Mouse (Mus musculus) forebrain, embryonic 10.5 days (tissue): ENCODE measurements around the gene Rundc3b. TPM values are rescaled to one million over a fixed set of nuclear protein-coding genes. Genes with fewer than 3 reads are reported as not detected.
A peak's percentile ranks its signal among the peaks of the same experiment; 100 is the strongest.

Source experiments
- DNase-seq: peaks from one replicate; pipeline ENCODE4 v3.0.0-alpha.2; 2017; ENCODE audit warnings: low spot score; ENCODE audit errors: extremely low spot score
- H3K27ac ChIP-seq: fragments of 300-500 bp; sonication (generic); 2 replicates; pipeline ENCODE4 v1.5.1; 2016; ENCODE audit warnings: mild to moderate bottlenecking
- H3K27me3 ChIP-seq: fragments of 300-500 bp; sonication (generic); 2 replicates; pipeline ENCODE4 v1.6.1; 2016; ENCODE audit warnings: mild to moderate bottlenecking; ENCODE audit not compliant: poor library complexity, severe bottlenecking
- H3K36me3 ChIP-seq: fragments of 300-500 bp; sonication (generic); replicated peaks from 2 replicates; pipeline ENCODE4 v1.6.1; 2016; ENCODE audit warnings: mild to moderate bottlenecking, moderate library complexity
- H3K4me1 ChIP-seq: fragments of 300-500 bp; sonication (generic); 2 replicates; pipeline ENCODE4 v1.6.1; 2016
- H3K4me3 ChIP-seq: fragments of 300-500 bp; sonication (generic); 2 replicates; pipeline ENCODE4 v1.5.1; 2016; ENCODE audit warnings: mild to moderate bottlenecking, moderate library complexity
- H3K9me3 ChIP-seq: fragments of 300-500 bp; sonication (generic); 2 replicates; pipeline ENCODE4 v1.6.1; 2016; ENCODE audit warnings: mild to moderate bottlenecking, moderate library complexity
- WGBS: fragments of 180-500 bp; shearing (Covaris S2); methylation state at CpG from one replicate; pipeline ENCODE4 v1.1.7; 2016; 5-methylcytosine and 5-hydroxymethylcytosine counted together
- polyA plus RNA-seq: library from polyadenylated mRNA; unstranded; fragments of >200 nt; fragmentation: Nextera tagmentation; extraction: Ambion mirVana; gene quantifications from 2 replicates; pipeline ENCODE4 v1.2.1, GENCODE M21; 2016

Rundc3b gene
- polyA plus RNA-seq: 4.7 and 5.0 TPM in 2 replicates

DNA sequence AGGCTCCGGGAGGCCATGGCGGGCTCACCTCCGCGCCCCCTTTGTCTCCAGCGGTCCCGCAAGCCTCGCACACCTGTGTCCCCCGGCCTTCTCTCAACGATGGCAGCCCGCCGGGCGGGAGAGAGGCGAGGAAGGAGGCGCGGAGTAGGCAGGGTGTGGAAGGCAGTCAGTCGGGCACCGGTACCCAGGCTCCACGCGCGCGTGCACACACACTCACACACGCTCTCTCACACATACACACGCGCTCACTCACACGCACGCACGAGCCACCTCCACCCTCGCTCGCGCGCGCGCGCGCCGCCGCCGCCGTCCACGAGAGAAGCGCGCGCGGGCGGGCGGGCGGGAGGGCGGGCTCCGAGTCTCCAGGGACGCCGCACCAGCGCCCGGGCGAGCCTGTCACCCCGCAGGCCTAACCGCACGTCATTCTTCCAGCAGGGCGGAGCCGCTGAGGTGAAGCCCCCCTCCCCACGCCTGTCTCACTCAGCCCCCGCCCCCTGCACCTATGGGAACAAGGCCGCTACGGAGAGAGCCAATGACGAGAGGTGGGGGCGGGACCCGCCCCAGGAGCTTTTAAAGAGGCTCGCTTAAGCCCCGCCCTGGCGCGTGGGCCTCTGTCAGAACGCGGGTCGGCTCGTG lies at the start of gene Rundc3b:
TSS of gene Rundc3b (minus strand) at position 357 of the 636 bp plus-strand sequence.
- peak; percentile 91 for DNase-seq
- WGBS: under 1% methylated on average over 62 of the region's 74 CpGs
- H3K27ac ChIP-seq: peak within 1 kb of the TSS; percentile 88

DNA sequence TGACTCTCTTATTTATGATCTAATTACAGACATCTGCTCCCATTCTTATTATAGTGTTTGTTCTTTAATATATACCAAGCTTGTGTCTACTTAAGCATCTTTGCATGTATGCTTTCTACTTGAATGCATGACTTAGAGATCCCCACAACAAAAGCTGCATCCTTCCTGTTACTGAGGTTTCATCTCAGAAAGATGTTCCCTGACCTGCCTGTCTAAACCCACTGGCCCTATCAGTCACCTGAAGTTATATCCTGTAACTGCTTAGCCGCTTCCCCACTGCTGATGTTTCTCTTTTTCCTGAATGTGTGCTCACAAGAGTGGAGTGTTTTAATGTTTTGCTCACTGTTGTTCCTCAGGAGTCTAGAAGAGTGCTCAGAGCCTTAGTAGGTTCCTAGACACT lies 46.9 kb upstream of the Rundc3b start:
- no peaks in the 10 kb centered on the region for H3K4me1 ChIP-seq
- no peak for DNase-seq
- H3K4me3 ChIP-seq: no peak overlapping the region
- no peaks in the 10 kb centered on the region for H3K27me3 ChIP-seq
- H3K9me3 ChIP-seq: no peaks in the 10 kb centered on the region
- no peaks in the 10 kb centered on the region for H3K36me3 ChIP-seq
- WGBS: 92% methylated on average over 1 of the region's 1 CpGs
- no peak overlapping the region for H3K27ac ChIP-seq

More for the DNA sequence above, at the start of gene Rundc3b:
- Histone ChIP-seq H3K4me1 (peaks cover 12% of the 10 kb centered on the region), H3K36me3 (no peaks in the 10 kb centered on the region), H3K9me3 (no peaks in the 10 kb centered on the region), H3K4me3 (peak within 1 kb of the TSS; percentile 93), H3K27me3 (peaks cover 7% of the 10 kb centered on the region; the same call in 1 of the 2 replicates)

DNA sequence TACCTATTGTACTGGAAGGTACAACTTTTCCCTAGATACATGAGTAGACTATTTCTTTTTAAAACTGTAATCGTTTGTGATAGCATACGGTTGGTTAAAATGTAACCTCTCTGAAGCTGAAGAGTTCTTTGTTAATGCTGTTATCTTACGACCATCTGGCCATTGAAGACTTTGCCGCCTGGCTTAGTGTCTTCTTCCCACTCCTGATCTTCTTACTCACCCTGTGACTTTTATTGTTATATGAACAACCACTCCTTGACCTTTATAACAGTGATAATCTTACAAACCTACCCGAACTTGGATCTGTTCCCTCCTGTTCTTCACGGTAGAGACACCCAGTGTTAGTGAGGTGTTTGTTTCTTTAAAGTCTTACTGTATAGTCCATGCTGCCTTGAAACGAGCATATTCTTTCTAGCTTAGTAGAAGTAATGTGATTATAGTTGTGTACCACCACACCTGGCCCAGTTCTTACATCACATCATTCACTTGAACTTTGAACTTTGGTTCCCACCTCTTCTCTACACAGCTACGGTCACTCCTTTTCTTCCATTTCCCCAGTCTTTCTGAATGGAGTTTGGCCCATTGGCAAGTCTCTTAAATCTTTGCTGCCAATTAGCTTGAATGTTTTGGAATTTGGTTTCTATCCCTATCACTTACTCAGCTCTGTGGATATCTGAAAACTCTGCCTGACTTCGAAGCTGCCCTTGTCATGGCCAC lies 45.2 kb upstream of the Rundc3b start:
- H3K27ac ChIP-seq: no peak overlapping the region
- H3K9me3 ChIP-seq: no peaks in the 10 kb centered on the region
- 89% methylated on average over 9 of the region's 9 CpGs for WGBS
- no peak overlapping the region for H3K4me3 ChIP-seq
- no peaks in the 10 kb centered on the region for H3K36me3 ChIP-seq
- H3K27me3 ChIP-seq: no peaks in the 10 kb centered on the region
- no peaks in the 10 kb centered on the region for H3K4me1 ChIP-seq
- DNase-seq: no peak

DNA sequence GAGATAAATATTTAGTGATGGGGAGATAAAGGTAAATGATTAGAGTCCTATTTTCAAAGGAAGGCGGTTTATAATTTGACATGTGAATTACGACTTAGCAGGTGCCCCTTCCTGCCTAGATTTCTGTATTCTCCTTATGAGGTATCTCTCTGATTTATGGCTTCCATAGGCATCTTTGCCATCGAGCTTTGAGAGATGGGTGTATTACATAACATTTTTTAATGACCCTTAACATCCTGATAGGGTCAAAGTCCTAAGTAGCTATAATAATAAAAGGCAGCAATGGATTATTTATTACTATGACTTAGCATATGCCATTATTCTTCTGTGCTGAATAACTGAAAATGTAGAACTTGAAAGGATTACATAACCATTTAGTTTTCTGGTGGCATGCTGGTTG lies 41.9 kb upstream of the Rundc3b start:
- WGBS: 85% methylated on average over 3 of the region's 3 CpGs
- Histone ChIP-seq H3K27ac (no peak overlapping the region), H3K27me3 (peaks cover 6% of the 10 kb centered on the region; the same call in 1 of the 2 replicates), H3K36me3 (no peaks in the 10 kb centered on the region), H3K4me3 (no peak overlapping the region), H3K4me1 (peaks cover 11% of the 10 kb centered on the region), H3K9me3 (no peaks in the 10 kb centered on the region)
- DNase-seq: no peak

DNA sequence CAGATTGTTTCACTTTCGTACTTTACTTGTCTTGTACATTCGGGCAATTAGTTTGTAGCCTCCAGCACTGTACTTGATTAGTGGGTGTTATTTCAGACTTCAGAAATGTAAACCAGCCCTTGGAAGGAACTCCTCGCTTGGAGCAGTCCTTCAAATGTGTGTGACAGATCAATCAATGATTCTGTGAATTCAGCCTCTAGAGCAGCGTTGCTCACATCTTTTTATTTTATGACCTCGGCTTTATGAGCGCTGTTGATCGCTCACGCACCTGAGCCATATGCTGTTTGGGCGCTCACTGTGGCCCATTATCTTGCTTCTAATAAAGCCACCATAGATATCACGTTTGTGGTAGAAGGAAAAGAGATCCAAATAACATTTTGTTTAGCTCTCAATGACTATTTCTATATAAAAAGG lies 38.0 kb upstream of the Rundc3b start:
- 77% methylated on average over 10 of the region's 10 CpGs for WGBS

DNA sequence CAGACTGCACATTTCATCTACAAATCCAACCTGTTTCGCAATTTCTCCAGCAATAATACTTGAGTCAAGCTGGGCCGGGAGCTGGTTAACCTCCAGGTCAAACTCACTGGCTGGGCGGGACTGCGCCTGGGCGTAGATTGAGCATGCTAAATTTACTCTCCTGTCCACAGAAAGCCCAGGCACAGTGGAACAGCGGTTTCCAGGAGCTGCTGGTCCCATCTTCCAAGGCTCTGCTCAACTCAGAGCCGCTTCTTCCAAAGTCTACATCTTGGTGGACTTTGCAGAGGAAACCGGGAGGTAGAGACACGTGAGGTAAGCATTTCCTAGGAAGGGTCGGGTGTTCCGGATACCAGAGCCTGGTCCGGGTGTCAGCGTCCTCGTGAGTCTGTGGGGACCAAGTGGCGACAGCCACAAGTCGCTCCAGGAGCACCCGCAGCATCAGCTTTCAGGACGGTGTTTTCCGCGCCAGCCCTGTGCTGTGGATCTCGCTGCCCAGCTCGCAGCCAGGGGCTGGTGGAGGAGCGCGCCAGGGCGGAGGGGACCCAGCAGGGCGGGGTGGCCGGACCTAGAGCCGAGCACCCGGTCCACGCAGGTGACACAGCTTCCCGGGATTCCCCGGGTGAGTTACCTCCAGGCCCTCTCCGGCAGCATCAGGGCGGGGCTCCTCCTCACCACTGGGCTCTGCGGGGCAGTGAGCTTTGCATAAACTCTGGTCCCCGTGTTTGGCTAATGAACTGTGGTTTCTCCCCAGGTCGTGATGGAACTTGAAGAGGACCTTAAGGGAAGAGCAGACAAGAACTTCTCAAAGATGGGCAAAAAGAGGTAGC lies 37.4 kb upstream of the Rundc3b start, which contains the start of gene Abcb1a:
TSS of gene Abcb1a (plus strand) at position 167 of the 827 bp plus-strand sequence.
- H3K4me3 ChIP-seq: peak within 1 kb of the TSS; percentile 60
- no peaks in the 10 kb centered on the region for H3K9me3 ChIP-seq
- DNase-seq: peak; percentile 33
- H3K4me1 ChIP-seq: peaks cover 11% of the 10 kb centered on the region
- WGBS: 7% methylated on average over 37 of the region's 37 CpGs
- H3K27me3 ChIP-seq: peaks cover 6% of the 10 kb centered on the region; the same call in 1 of the 2 replicates
- H3K27ac ChIP-seq: peak within 1 kb of the TSS; percentile 54
- H3K36me3 ChIP-seq: no peaks in the 10 kb centered on the region

More for the DNA sequence above, 38.0 kb upstream of the Rundc3b start:
- H3K4me3 ChIP-seq: peak overlapping the region; percentile 60
- H3K36me3 ChIP-seq: no peaks in the 10 kb centered on the region
- DNase-seq: no peak
- H3K9me3 ChIP-seq: no peaks in the 10 kb centered on the region
- H3K4me1 ChIP-seq: peaks cover 11% of the 10 kb centered on the region
- peaks cover 6% of the 10 kb centered on the region; the same call in 1 of the 2 replicates for H3K27me3 ChIP-seq
- no peak overlapping the region for H3K27ac ChIP-seq

DNA sequence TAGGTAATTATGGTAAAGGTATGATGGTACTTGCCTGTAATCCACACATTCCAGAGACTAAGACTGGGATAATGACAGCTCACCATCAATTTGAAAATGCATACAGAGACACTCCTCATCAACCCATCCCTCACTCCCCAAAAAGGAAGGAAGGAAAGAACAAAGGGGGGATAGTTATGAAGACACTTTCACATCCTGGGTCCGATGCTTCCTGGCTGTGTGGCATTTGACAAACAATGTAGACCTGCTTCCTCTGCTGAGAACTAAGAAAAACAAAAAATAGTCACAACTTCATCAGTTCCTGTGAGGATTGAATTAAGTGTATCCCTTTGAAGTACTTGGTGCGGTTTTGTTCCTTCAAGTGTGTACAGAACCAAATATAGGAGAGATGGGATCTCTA lies 29.3 kb upstream of the Rundc3b start:
- H3K9me3 ChIP-seq: no peaks in the 10 kb centered on the region
- no peak overlapping the region for H3K4me3 ChIP-seq
- H3K4me1 ChIP-seq: no peaks in the 10 kb centered on the region
- 89% methylated on average over 2 of the region's 2 CpGs for WGBS
- DNase-seq: no peak
- H3K27ac ChIP-seq: no peak overlapping the region
- no peaks in the 10 kb centered on the region for H3K27me3 ChIP-seq
- H3K36me3 ChIP-seq: no peaks in the 10 kb centered on the region

DNA sequence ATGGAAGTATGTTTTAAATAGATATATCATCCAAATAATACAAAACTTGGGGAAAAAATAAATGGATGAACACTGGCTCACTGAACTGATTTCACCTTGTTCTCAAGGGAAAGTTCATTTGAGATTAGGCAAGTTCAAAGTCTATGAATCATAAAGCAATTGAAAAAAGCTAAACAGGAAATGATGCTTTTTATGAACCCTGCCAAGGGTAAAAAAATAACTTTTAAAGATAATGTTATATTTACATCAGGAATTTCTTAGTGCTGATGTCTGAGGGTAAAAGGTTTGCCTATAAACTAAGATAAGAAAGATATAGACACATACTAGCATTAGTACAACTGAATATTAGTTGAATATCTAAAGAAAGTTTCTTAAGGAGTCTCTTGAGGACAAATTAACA lies 26.0 kb upstream of the Rundc3b start:
- DNase-seq: no peak
- no peak overlapping the region for H3K4me3 ChIP-seq
- H3K27me3 ChIP-seq: no peaks in the 10 kb centered on the region
- no peak overlapping the region for H3K27ac ChIP-seq
- no peaks in the 10 kb centered on the region for H3K36me3 ChIP-seq
- H3K9me3 ChIP-seq: no peaks in the 10 kb centered on the region
- H3K4me1 ChIP-seq: no peaks in the 10 kb centered on the region

DNA sequence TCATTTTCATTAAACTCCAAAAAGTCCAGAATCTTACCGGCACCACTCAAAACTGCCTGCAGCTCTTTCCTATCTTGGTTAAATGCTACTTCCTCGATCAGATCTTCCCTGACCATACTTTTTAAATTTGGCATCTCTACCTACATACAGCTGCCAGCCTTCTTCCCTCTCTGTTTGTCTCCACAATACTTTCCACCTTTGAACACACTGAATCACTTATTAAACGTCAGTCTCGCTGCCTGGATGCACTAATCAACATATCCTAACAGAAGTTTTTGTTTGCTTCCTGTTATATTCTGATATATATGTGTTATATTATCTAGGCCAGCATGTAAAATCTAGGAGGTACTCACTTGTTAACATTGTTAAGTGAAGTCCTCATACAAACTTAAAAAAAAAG lies 25.5 kb upstream of the Rundc3b start:
- WGBS: 88% methylated on average over 4 of the region's 4 CpGs
- no peaks in the 10 kb centered on the region for H3K36me3 ChIP-seq
- H3K27me3 ChIP-seq: no peaks in the 10 kb centered on the region
- H3K4me3 ChIP-seq: no peak overlapping the region
- H3K27ac ChIP-seq: no peak overlapping the region
- DNase-seq: no peak
- H3K4me1 ChIP-seq: no peaks in the 10 kb centered on the region
- H3K9me3 ChIP-seq: no peaks in the 10 kb centered on the region

DNA sequence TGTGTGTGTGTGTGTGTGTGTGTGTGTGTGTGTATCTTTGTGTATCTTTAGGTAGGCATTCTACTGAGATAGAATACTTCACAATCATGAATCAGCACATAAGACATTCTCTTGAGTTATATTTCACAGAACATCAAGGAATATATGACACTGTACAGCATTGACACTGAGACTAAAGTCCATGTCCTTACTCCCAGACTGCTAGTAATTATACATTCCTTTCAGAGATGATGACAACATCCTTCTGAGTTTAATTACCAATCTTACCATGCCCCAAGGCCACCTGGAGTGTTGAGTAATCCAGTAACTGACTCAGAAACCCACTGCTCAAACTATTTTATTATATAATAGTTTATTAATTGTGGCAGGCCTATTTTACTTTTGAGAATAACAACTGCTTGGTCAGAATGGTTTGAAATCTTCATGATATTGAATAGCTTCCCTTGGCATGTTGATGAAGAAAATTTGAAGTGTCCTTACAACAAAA lies 11.8 kb upstream of the Rundc3b start:
- Histone ChIP-seq H3K4me3 (no peak overlapping the region), H3K27me3 (no peaks in the 10 kb centered on the region), H3K36me3 (no peaks in the 10 kb centered on the region), H3K27ac (no peak overlapping the region), H3K9me3 (no peaks in the 10 kb centered on the region), H3K4me1 (no peaks in the 10 kb centered on the region)
- no peak for DNase-seq

DNA sequence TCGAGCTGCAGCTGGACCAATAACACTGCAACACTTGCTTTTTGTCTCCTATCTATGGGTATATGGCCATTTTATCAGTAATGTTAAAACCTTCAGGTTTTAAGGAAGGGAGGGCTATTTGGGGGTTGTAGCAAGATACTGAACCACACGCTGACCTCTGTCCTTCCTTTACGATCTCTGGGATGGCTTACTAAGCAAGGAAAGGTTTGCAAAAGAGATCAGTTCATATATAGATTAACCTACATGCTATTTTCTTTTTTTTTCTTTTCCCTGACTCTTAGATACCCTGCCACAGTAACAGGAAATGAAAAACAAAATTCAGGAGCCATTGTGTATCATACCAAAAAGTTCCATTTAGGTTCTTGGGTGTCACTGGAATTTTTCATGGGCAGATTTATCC lies 10.1 kb upstream of the Rundc3b start:
- Histone ChIP-seq H3K4me3 (no peak overlapping the region), H3K27me3 (no peaks in the 10 kb centered on the region), H3K27ac (no peak overlapping the region), H3K4me1 (no peaks in the 10 kb centered on the region), H3K9me3 (no peaks in the 10 kb centered on the region), H3K36me3 (no peaks in the 10 kb centered on the region)
- DNase-seq: no peak
- 90% methylated on average over 3 of the region's 3 CpGs for WGBS

DNA sequence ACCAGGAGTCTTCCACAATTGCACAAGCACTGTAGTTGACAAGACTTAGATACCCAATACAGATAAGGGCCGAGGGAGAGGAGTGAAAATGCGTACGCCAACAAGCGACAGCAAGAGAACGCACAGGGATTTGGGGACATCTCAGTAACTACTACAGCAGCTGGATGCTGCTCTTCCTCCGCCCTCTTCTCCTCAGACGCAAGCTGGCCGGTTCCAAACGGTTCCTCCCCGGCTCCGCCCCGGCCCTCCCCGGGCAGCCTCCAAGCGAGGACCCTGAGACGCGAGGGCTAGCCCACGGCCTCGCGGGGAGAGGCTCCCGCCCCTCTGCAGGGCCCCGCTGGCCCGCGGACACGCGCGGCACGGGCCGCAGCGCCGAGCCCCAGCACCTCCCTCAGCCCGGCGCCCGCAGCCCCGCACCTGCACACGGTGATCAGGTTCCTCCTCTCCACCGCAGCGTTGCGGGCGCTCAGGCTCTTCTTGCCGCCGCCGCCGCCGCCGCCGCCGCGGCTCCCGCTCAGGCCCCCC lies 619 bp downstream of the Rundc3b start:
- H3K27me3 ChIP-seq: peaks cover 7% of the 10 kb centered on the region; the same call in 1 of the 2 replicates
- peak; percentile 49 for DNase-seq
- no peaks in the 10 kb centered on the region for H3K36me3 ChIP-seq
- WGBS: 0% methylated on average over 39 of the region's 49 CpGs
- H3K4me1 ChIP-seq: peaks cover 12% of the 10 kb centered on the region
- H3K4me3 ChIP-seq: peak overlapping the region; percentile 93
- peak overlapping the region; percentile 88 for H3K27ac ChIP-seq
- H3K9me3 ChIP-seq: no peaks in the 10 kb centered on the region
